Mouse (Mus musculus) neural tube, embryonic 13.5 days (tissue): ENCODE measurements at regions not wholly inside any gene's neighbourhood (a gene's known extent, or its start where the extent isn't known, plus 50 kb on each side); places are given as distances from the start of the nearest gene placed in this dataset.

Experiments used
- ATAC-seq: fragments of 200-750 bp; cut with Nextera tagmentation; 2 replicates; pipeline ENCODE4 v1.8.0; 2017; ENCODE audit warnings: low read depth, mild to moderate bottlenecking, moderate TSS enrichment, moderate library complexity
- H3K27ac ChIP-seq: fragments of 300-500 bp; sonication (generic); replicated peaks from 2 replicates; pipeline ENCODE4 v1.5.1; 2015; ENCODE audit warnings: moderate library complexity, mild to moderate bottlenecking, inconsistent platforms
- H3K27me3 ChIP-seq: fragments of 300-500 bp; sonication (generic); 2 replicates; pipeline ENCODE4 v1.6.1; 2015; ENCODE audit warnings: mild to moderate bottlenecking, inconsistent platforms
- H3K36me3 ChIP-seq: fragments of 300-500 bp; sonication (generic); 2 replicates; pipeline ENCODE4 v1.6.1; 2015; ENCODE audit warnings: mild to moderate bottlenecking, inconsistent platforms
- H3K4me1 ChIP-seq: fragments of 300-500 bp; sonication (generic); replicated peaks from 2 replicates; pipeline ENCODE4 v1.6.1; 2015; ENCODE audit warnings: inconsistent platforms
- H3K4me2 ChIP-seq: fragments of 300-500 bp; sonication (generic); 2 replicates; pipeline ENCODE4 v1.6.1; 2015; ENCODE audit warnings: inconsistent platforms, mild to moderate bottlenecking, moderate library complexity
- H3K4me3 ChIP-seq: fragments of 300-500 bp; sonication (generic); 2 replicates; pipeline ENCODE4 v1.5.1; 2015; ENCODE audit warnings: mild to moderate bottlenecking, inconsistent platforms
- H3K9ac ChIP-seq: fragments of 300-500 bp; sonication (generic); 2 replicates; pipeline ENCODE4 v1.6.1; 2015; ENCODE audit warnings: moderate library complexity, mild to moderate bottlenecking, inconsistent platforms
- H3K9me3 ChIP-seq: fragments of 300-500 bp; sonication (generic); 2 replicates; pipeline ENCODE4 v1.6.1; 2016; ENCODE audit warnings: inconsistent platforms
- WGBS: fragments of 180-500 bp; shearing (Covaris S2); methylation state at CpG from one replicate; pipeline ENCODE4 v1.1.7; 2015; 5-methylcytosine and 5-hydroxymethylcytosine counted together

GRCm38 (mm10) chr5:58705561-58705960 lies 987.8 kb downstream of the Pcdh7 start:
- Histone ChIP-seq H3K4me2 (no peak overlapping the region), H3K4me3 (no peak overlapping the region), H3K4me1 (no peaks in the 10 kb centered on the region), H3K36me3 (no peaks in the 10 kb centered on the region), H3K27ac (no peak overlapping the region), H3K9me3 (no peaks in the 10 kb centered on the region), H3K27me3 (no peaks in the 10 kb centered on the region), H3K9ac (no peak overlapping the region)
- ATAC-seq: no peak
- WGBS: 85% methylated on average over 1 of the region's 1 CpGs

DNA sequence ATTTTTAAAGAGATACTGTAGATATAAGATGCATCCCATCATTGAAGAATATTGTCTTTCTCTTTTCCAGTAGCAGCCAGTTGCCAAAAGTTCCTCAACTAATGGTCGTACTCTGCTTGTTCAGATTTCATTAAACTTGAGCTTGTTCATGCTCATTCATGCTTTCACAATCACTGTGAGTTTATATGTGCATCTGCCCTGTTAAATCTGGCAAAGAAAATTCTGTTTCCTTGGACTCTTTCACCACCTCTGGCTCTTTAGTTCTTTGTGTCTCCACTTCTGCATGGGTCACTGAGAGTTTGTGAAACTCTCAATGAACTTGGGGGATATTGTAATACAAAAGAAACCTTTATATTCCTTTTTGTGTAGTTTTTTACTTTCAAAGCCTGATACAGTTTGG lies 994.6 kb downstream of the Pcdh7 start:
- no peak for ATAC-seq
- H3K4me3 ChIP-seq: no peak overlapping the region
- H3K4me2 ChIP-seq: no peak overlapping the region
- H3K4me1 ChIP-seq: no peaks in the 10 kb centered on the region
- 45% methylated on average over 1 of the region's 1 CpGs for WGBS
- no peaks in the 10 kb centered on the region for H3K27me3 ChIP-seq
- H3K9me3 ChIP-seq: no peaks in the 10 kb centered on the region
- no peak overlapping the region for H3K27ac ChIP-seq
- H3K9ac ChIP-seq: no peak overlapping the region
- H3K36me3 ChIP-seq: no peaks in the 10 kb centered on the region

DNA sequence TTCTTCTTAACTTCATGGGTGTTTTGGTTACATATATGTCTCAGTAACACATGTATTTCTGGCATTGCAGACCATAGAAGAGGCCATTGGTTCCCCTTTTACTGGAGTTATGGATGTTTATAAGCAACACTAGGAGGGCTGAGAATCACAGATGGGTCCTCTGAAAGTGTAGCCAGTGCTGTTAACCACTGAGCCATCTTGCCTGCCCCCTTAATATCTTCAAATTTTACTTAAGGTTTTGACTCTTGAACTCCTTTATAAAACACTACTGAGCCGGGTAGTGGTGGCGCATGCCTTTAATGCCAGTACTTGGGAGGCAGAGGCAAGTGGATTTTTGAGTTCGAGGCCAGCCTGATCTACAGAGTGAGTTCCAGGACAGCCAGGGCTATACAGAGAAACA lies 1015.6 kb downstream of the Pcdh7 start:
- WGBS: 94% methylated on average over 3 of the region's 3 CpGs
- H3K4me3 ChIP-seq: no peak overlapping the region
- no peak overlapping the region for H3K9ac ChIP-seq
- no peaks in the 10 kb centered on the region for H3K4me1 ChIP-seq
- H3K27me3 ChIP-seq: no peaks in the 10 kb centered on the region
- no peak overlapping the region for H3K4me2 ChIP-seq
- H3K27ac ChIP-seq: no peak overlapping the region
- H3K9me3 ChIP-seq: no peaks in the 10 kb centered on the region
- no peaks in the 10 kb centered on the region for H3K36me3 ChIP-seq
- no peak for ATAC-seq

GRCm38 (mm10) chr5:58733961-58734360 lies 1016.2 kb downstream of the Pcdh7 start:
- Histone ChIP-seq H3K4me1 (no peaks in the 10 kb centered on the region), H3K9ac (no peak overlapping the region), H3K27ac (no peak overlapping the region), H3K4me3 (no peak overlapping the region), H3K36me3 (no peaks in the 10 kb centered on the region), H3K9me3 (no peaks in the 10 kb centered on the region), H3K27me3 (no peaks in the 10 kb centered on the region), H3K4me2 (no peak overlapping the region)
- 89% methylated on average over 2 of the region's 2 CpGs for WGBS
- ATAC-seq: no peak

GRCm38 (mm10) chr5:58736610-58737009 lies 1018.8 kb downstream of the Pcdh7 start:
- WGBS: 48% methylated on average over 9 of the region's 9 CpGs
- H3K9me3 ChIP-seq: no peaks in the 10 kb centered on the region
- no peak overlapping the region for H3K4me2 ChIP-seq
- H3K27ac ChIP-seq: no peak overlapping the region
- peak; percentile 36; the same call in 1 of the 2 replicates for ATAC-seq
- H3K4me3 ChIP-seq: no peak overlapping the region
- no peaks in the 10 kb centered on the region for H3K27me3 ChIP-seq
- H3K9ac ChIP-seq: no peak overlapping the region
- no peaks in the 10 kb centered on the region for H3K36me3 ChIP-seq
- no peaks in the 10 kb centered on the region for H3K4me1 ChIP-seq

DNA sequence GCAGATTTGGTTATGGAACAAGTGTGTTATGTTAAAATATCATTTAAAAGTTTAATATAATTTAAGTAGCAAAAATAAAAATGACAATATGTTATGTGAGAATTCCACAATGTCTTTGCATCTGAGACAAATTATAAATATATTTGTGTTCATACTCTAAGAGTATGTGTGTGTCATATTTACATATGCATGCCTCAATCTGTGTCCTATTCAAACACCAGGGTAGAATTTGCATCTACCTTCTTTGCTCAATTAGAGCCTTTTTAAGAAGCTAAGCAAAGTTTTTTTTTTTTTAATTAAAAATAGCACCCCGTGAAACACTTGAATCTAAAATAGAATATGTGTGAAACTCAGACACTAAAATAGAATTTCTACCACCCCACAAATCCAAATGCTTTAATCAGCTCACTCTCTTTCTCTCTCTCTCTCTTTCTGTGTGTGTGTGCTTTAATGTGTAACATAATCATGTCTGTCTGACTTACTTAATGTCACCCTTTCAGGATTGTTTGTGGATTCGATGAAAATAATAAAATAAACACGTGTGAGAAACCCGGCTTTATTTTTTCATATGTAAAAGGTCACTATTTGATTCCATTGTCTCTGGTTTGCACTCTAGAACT lies 1019.6 kb downstream of the Pcdh7 start:
- no peak overlapping the region for H3K4me3 ChIP-seq
- H3K9ac ChIP-seq: no peak overlapping the region
- no peak for ATAC-seq
- no peaks in the 10 kb centered on the region for H3K27me3 ChIP-seq
- H3K36me3 ChIP-seq: no peaks in the 10 kb centered on the region
- H3K4me2 ChIP-seq: no peak overlapping the region
- H3K9me3 ChIP-seq: no peaks in the 10 kb centered on the region
- H3K27ac ChIP-seq: no peak overlapping the region
- 90% methylated on average over 4 of the region's 4 CpGs for WGBS
- H3K4me1 ChIP-seq: no peaks in the 10 kb centered on the region

DNA sequence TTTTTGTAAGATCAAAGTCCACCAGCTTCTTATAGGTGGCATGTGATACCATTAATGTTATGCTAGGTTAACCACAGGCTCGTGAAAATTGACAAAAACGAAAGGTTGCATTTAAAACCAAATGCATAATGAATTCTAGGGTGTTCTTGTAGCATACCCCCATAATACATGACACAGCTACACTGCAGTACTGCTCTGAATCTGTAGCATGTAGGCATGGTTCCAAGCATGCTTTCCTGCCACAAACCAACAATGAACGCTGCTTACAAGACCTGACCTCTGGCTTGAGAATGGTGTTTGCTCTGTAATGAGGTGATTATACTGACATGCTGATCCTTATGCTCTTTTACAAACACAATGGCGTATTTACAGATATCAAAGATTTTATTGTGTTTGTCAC lies 1020.3 kb downstream of the Pcdh7 start:
- no peaks in the 10 kb centered on the region for H3K27me3 ChIP-seq
- no peak for ATAC-seq

DNA sequence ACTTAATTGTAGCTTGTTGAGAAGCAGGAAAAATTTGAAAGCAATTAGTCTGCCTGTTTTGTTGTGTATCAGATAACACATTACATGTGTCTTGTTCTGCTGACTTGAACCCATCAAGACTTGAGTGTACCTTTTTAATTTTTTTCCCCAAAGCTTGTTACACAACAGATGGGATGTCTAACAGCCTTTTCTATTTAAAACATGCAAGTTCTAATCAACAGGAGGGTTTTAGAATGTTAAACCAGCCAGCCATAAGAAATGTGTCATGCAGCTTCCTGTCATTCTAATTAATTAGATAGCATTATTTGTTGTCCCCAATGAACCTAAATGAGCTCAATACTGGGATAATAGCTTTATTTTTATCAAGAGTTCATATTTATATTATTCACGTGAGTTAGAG lies 1023.0 kb downstream of the Pcdh7 start:
- Histone ChIP-seq H3K9ac (no peak overlapping the region), H3K4me3 (no peak overlapping the region), H3K9me3 (no peaks in the 10 kb centered on the region), H3K27me3 (no peaks in the 10 kb centered on the region), H3K4me2 (no peak overlapping the region), H3K27ac (no peak overlapping the region), H3K36me3 (no peaks in the 10 kb centered on the region), H3K4me1 (no peaks in the 10 kb centered on the region)
- no peak for ATAC-seq
- 70% methylated on average over 1 of the region's 1 CpGs for WGBS

More for the DNA sequence above, 1020.3 kb downstream of the Pcdh7 start:
- no peaks in the 10 kb centered on the region for H3K4me1 ChIP-seq
- H3K9me3 ChIP-seq: no peaks in the 10 kb centered on the region
- WGBS: 70% methylated on average over 4 of the region's 4 CpGs
- no peak overlapping the region for H3K9ac ChIP-seq
- no peaks in the 10 kb centered on the region for H3K36me3 ChIP-seq
- H3K4me2 ChIP-seq: no peak overlapping the region
- no peak overlapping the region for H3K27ac ChIP-seq
- H3K4me3 ChIP-seq: no peak overlapping the region

DNA sequence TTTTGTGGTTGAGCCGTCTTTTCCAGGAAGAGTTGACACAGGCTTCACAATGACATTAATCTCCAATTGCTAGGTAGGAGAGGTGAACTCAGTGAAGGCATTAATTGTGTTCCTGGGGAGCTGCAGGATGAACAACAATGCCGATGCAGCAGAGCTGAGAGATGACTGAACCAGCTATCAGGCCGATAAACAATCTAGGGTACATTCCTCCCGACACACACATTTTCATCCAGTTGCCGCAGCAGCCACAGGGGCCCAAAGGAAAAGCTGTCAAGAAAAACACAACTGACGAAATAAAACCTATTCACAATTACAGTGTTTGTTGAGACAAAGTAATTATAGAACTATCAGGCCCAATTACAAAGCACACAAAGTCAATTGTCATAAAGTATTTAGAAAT lies 1029.9 kb downstream of the Pcdh7 start:
- H3K4me3 ChIP-seq: no peak overlapping the region
- no peak overlapping the region for H3K27ac ChIP-seq
- no peak overlapping the region for H3K4me2 ChIP-seq
- 6% methylated on average over 6 of the region's 6 CpGs for WGBS
- no peaks in the 10 kb centered on the region for H3K36me3 ChIP-seq
- no peak overlapping the region for H3K9ac ChIP-seq
- ATAC-seq: no peak
- H3K27me3 ChIP-seq: no peaks in the 10 kb centered on the region
- H3K4me1 ChIP-seq: peaks cover 6% of the 10 kb centered on the region; the same call in 1 of the 2 replicates
- H3K9me3 ChIP-seq: no peaks in the 10 kb centered on the region

- Histone ChIP-seq H3K27ac (no peak overlapping the region), H3K4me2 (no peak overlapping the region), H3K9ac (no peak overlapping the region), H3K27me3 (no peaks in the 10 kb centered on the region), H3K9me3 (no peaks in the 10 kb centered on the region), H3K4me3 (no peak overlapping the region), H3K36me3 (no peaks in the 10 kb centered on the region), H3K4me1 (peaks cover 6% of the 10 kb centered on the region; the same call in 1 of the 2 replicates)
- no peak for ATAC-seq
- WGBS: 85% methylated on average over 6 of the region's 6 CpGs
Measured at GRCm38 (mm10) chr5:58751777-58752176, 1034.0 kb downstream of the Pcdh7 start.
